Mouse (Mus musculus): ENCODE measurements around the gene Vmn1r63.
"Not testable (repeated sequence)": the region's sequence is repeated elsewhere in the genome, so short reads cannot be mapped to it uniquely, and the experiment has no call there.

Vmn1r63 gene

DNA sequence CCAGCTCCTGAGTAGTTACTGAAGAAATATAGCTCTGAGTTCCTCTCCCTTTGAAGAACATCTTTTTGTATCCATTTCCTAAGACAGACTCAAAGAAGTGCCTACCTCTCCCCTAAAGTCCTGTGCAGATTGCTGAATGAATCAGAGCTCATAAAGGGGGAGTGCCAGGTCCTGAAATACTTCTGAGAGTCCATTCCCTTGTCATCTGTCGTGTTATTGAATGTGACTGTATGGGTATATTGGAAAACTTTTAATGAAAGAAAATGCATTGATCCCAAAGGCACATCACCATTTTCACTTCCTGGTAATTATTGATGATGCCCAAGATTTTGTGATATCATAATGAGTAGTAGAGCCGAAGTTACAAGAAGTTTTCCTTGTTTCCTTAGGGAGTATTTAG is at the start of gene Vmn1r63:
Gene Vmn1r63 (minus strand): TSS at position 101 of the 400 bp plus-strand sequence.
- not testable (repeated sequence) for DNase-seq

Measured in lung, postnatal 10 days (tissue).